ENCODE assay signal across 9 mouse cellular contexts in the genomic region with DNA sequence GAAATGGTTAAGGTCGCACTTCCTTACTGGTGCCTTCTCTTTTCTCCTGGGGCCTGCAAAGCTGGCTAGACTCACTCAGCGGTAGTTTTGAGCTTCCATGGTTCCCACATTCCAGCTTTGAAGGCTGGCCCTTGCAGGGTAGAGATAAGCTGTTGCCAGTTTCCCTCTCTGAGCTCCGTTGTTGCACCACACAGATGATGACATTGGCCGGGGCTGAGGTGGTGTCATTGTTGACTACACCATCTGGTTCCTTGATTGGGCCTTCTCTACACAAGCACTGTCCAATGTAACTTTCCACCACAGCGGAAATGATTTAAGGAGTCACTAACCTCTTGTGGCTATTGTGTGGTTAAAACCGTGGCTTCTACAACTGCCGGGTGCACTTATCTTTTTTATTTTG. TPM values are rescaled to one million over a fixed set of nuclear protein-coding genes. Genes with fewer than 3 reads are reported as not detected.
DNase-seq lines count a peak whose midpoint lies in the region; ATAC-seq and TF ChIP-seq lines count a peak whose summit lies in the region.
"Had no signal": no experiment of that assay in that cellular context is flagged by ENCODE, and none has a peak within 500 bp of the region (broad histone marks: within the 10 kb centered on the region; RNA-seq: fewer than 3 reads in every experiment).

No protein-coding gene starts in this region.

- no peak overlapping the region for H3K4me3 ChIP-seq in lung, postnatal 0 days (ENCODE audit: low read depth, low read length)
- no peak overlapping the region for H3K4me3 ChIP-seq in midbrain, embryonic 14.5 days (replicated peaks; ENCODE audit: low read depth, low read length)
- no peak overlapping the region for H3K4me3 ChIP-seq in kidney, adult 2 months (ENCODE audit: insufficient read depth, low read depth, low read length)
- H3K4me3 ChIP-seq: megakaryocyte, embryonic 14.5 days had no signal

- no peak for TF ChIP-seq POLR2A in kidney, adult 2 months (IDR thresholded peaks at IDR 0.05; ENCODE audit: low read depth, low read length)

- no peaks in the 10 kb centered on the region for H3K4me1 ChIP-seq in lung, postnatal 0 days (ENCODE audit: insufficient read depth, low read depth, low read length)
- peaks cover 9% of the 10 kb centered on the region; the same call in 1 of the 2 replicates for H3K4me1 ChIP-seq in midbrain, embryonic 14.5 days (ENCODE audit: control insufficient read depth, insufficient read depth, low read length)
- no peaks in the 10 kb centered on the region for H3K4me1 ChIP-seq in kidney, adult 2 months (ENCODE audit: control insufficient read depth, insufficient read depth, low read length)

- WGBS in lung, postnatal 0 days, result 53% methylated on average over 7 of the region's 7 CpGs
- WGBS in midbrain, embryonic 14.5 days, result 75% methylated on average over 7 of the region's 7 CpGs
- WGBS in kidney, adult 2 months, result 61% methylated on average over 7 of the region's 7 CpGs

- H3K36me3 ChIP-seq in lung, postnatal 0 days (ENCODE audit: insufficient read depth, low read length), result no peaks in the 10 kb centered on the region
- no peaks in the 10 kb centered on the region for H3K36me3 ChIP-seq in midbrain, embryonic 14.5 days (ENCODE audit: control insufficient read depth, insufficient read depth, low read length)
- no peaks in the 10 kb centered on the region for H3K36me3 ChIP-seq in kidney, adult 2 months (ENCODE audit: control insufficient read depth, insufficient read depth, low read length)

- H3K9me3 ChIP-seq in lung, postnatal 0 days (ENCODE audit: low read length), result no peaks in the 10 kb centered on the region
- no peaks in the 10 kb centered on the region for H3K9me3 ChIP-seq in midbrain, embryonic 14.5 days (ENCODE audit: control insufficient read depth, low read length)
- H3K9me3 ChIP-seq: megakaryocyte, embryonic 14.5 days had no signal

- TF ChIP-seq EP300 in lung, postnatal 0 days (IDR thresholded peaks at IDR 0.05), result no peak

- peaks cover 35% of the 10 kb centered on the region for H3K27me3 ChIP-seq in lung, postnatal 0 days (replicated peaks; ENCODE audit: insufficient read depth, low read length)
- peaks cover 27% of the 10 kb centered on the region for H3K27me3 ChIP-seq in midbrain, embryonic 14.5 days (ENCODE audit: control insufficient read depth, insufficient read depth, low read length)
- 0 out of 2 replicates have a peak, but pooled peaks cover 2% of the 10 kb centered on the region for H3K27me3 ChIP-seq in kidney, adult 2 months (replicated peaks; ENCODE audit: control insufficient read depth, insufficient read depth, low read length)

- no peak overlapping the region for H3K4me2 ChIP-seq in lung, postnatal 0 days (replicated peaks; ENCODE audit: low read depth, low read length)
- H3K4me2 ChIP-seq in midbrain, embryonic 14.5 days (ENCODE audit: low read length), result no peak overlapping the region

- ATAC-seq in lung, postnatal 0 days, result 0 out of 2 replicates have a peak, but pooled peaks have one; percentile 17
- ATAC-seq in midbrain, embryonic 14.5 days (ENCODE audit: low FRiP score, low TSS enrichment), result no peak

- H3K9ac ChIP-seq in lung, postnatal 0 days (replicated peaks; ENCODE audit: low read depth), result no peak overlapping the region
- no peak overlapping the region for H3K9ac ChIP-seq in midbrain, embryonic 14.5 days (replicated peaks; ENCODE audit: low read length)

- H3K27ac ChIP-seq in lung, postnatal 0 days (ENCODE audit: low read length), result no peak overlapping the region
- no peak overlapping the region for H3K27ac ChIP-seq in midbrain, embryonic 14.5 days (replicated peaks; ENCODE audit: low read depth, low read length)
- no peak overlapping the region for H3K27ac ChIP-seq in kidney, adult 2 months (ENCODE audit: insufficient read depth, low read depth, low read length)

- DNase-seq in spleen, postnatal 4 days (ENCODE audit: low spot score in 2 of 2), result peak; percentile 45 to 72
- no peak for DNase-seq in spleen, adult 12 weeks (ENCODE audit: low spot score)
- DNase-seq in heart, adult 8-10 months (ENCODE audit: low spot score), result peak; percentile 53
- DNase-seq in lung, postnatal 0 days (ENCODE audit: low spot score), result peak; percentile 24
- DNase-seq in cerebellum, postnatal 14 days, result no peak
- DNase-seq in right cerebral cortex, postnatal 36 days (ENCODE audit: low spot score in 2 of 2), result no peak
- DNase-seq in midbrain, embryonic 14.5 days, result no peak
- DNase-seq in kidney, adult 2 months, result no peak

- TF ChIP-seq CTCF in lung, postnatal 0 days (IDR thresholded peaks at IDR 0.05), result no peak
- TF ChIP-seq CTCF in kidney, adult 2 months (conservative IDR thresholded peaks at IDR 0.05; ENCODE audit: insufficient read depth, insufficient read length, low read depth, low read length), result no peak

RNA-seq across cellular contexts. Expression of gene Elfn2, which starts 2.0 kb away (rescaled TPM):
- total RNA-seq in heart, adult 8-10 months (2022), result 1 to 10 TPM; 1.9 to 4.4 (median 2.5) TPM
- 0.02 and 0.05 TPM in 2 replicates for polyA plus RNA-seq in lung, postnatal 0 days (2015; fragmentation: Nextera tagmentation; extraction: Ambion mirVana)
- polyA plus RNA-seq in midbrain, embryonic 14.5 days (2014; fragmentation: Nextera tagmentation; extraction: Ambion mirVana), result 4.0 and 8.1 TPM in 2 replicates
- 0.03 and 0.04 TPM in 2 replicates for polyA plus RNA-seq in kidney, adult 2 months (2012; rRNA removed)

RNA-seq across cellular contexts. Expression of gene Mfng, which starts 52.7 kb away (rescaled TPM):
- total RNA-seq in heart, adult 8-10 months (2022), result 10 to 100 TPM in 1 of 4 experiments, 1 to 10 TPM in 3; 7.5 to 11.4 (median 9.5) TPM
- polyA plus RNA-seq in lung, postnatal 0 days (2015; fragmentation: Nextera tagmentation; extraction: Ambion mirVana), result 47.8 and 52.9 TPM in 2 replicates
- 16.7 and 28.0 TPM in 2 replicates for polyA plus RNA-seq in midbrain, embryonic 14.5 days (2014; fragmentation: Nextera tagmentation; extraction: Ambion mirVana)
- 15.7 and 16.6 TPM in 2 replicates for polyA plus RNA-seq in kidney, adult 2 months (2012; rRNA removed)

Comparison
In these comparisons a context has a peak if more than half of its experiments do, and no peak if none do; other contexts are left out.
1. DNase-seq: peak in spleen, postnatal 4 days (2 of 2), heart, adult 8-10 months (single experiment) and lung, postnatal 0 days (single experiment); none in spleen, adult 12 weeks (single experiment), cerebellum, postnatal 14 days (0 of 2), right cerebral cortex, postnatal 36 days (0 of 2), midbrain, embryonic 14.5 days (single experiment) and kidney, adult 2 months (single experiment).